Mouse (Mus musculus) ES-E14 (cell line): ENCODE results near the gene Lims1. TPM values are rescaled to one million over a fixed set of nuclear protein-coding genes. Genes with fewer than 3 reads are reported as not detected.

Source experiments
- DNase-seq: peaks from one replicate; pipeline ENCODE4 v3.0.0-alpha.2; 2013; ENCODE audit warnings: low read depth, low spot score
- H3K27ac ChIP-seq: 2 replicates; pipeline ENCODE4 v1.5.1; 2012; ENCODE audit warnings: low read depth, mild to moderate bottlenecking, low read length, moderate library complexity, mixed read lengths; ENCODE audit not compliant: poor library complexity, insufficient read depth, severe bottlenecking
- H3K36me3 ChIP-seq: 2 replicates; pipeline ENCODE4 v1.6.1; 2012; ENCODE audit warnings: mild to moderate bottlenecking, low read length, moderate library complexity, mixed read lengths; ENCODE audit not compliant: control insufficient read depth, poor library complexity, insufficient read depth, severe bottlenecking
- H3K4me1 ChIP-seq, 2 experiments: fragments of 150-350 bp in 1 of 2; sonication (generic) in 1 of 2; 2 replicates each; pipeline ENCODE4 v1.6.1; 2012; ENCODE audit warnings: low read length in 2 of 2, mild to moderate bottlenecking in 1 of 2, mixed read lengths in 1 of 2; ENCODE audit not compliant: control insufficient read depth in 2 of 2, insufficient read depth in 2 of 2, poor library complexity in 1 of 2
- H3K4me3 ChIP-seq, 2 experiments: fragments of 150-350 bp in 1 of 2; sonication (generic) in 1 of 2; 2 replicates each; pipeline ENCODE4 v1.5.1; 2012; ENCODE audit warnings: low read length in 2 of 2, low read depth in 1 of 2, mild to moderate bottlenecking in 1 of 2, mixed read lengths in 1 of 2; ENCODE audit not compliant: insufficient read depth in 1 of 2, poor library complexity in 1 of 2, severe bottlenecking in 1 of 2
- H3K9ac ChIP-seq: 2 replicates; pipeline ENCODE4 v1.6.1; 2012; ENCODE audit warnings: low read depth, mild to moderate bottlenecking, low read length, mixed read lengths; ENCODE audit not compliant: poor library complexity, insufficient read depth, severe bottlenecking
- H3K9me3 ChIP-seq: fragments of 150-350 bp; sonication (generic); 2 replicates; pipeline ENCODE4 v1.6.1; 2012; ENCODE audit warnings: low read depth, mild to moderate bottlenecking, low read length; ENCODE audit not compliant: control insufficient read depth, insufficient read depth
- CHD2 ChIP-seq: IDR thresholded peaks from 2 replicates; pipeline ENCODE4 v1.6.1; 2014; ENCODE audit warnings: mild to moderate bottlenecking, low read depth, low read length, inconsistent platforms
- HCFC1 ChIP-seq: IDR thresholded peaks from 2 replicates; pipeline ENCODE4 v1.6.1; 2012; ENCODE audit warnings: low read length, inconsistent platforms, borderline replicate concordance; ENCODE audit not compliant: insufficient read depth
- MAFK ChIP-seq: IDR thresholded peaks from 2 replicates; pipeline ENCODE4 v1.6.1; 2014; ENCODE audit warnings: mild to moderate bottlenecking, low read depth, low read length, inconsistent platforms; ENCODE audit not compliant: insufficient read depth
- ZC3H11A ChIP-seq: IDR thresholded peaks from 2 replicates; pipeline ENCODE4 v1.6.1; 2012; ENCODE audit warnings: low read depth, mild to moderate bottlenecking, inconsistent platforms, low read length, borderline replicate concordance
- ZNF384 ChIP-seq: IDR thresholded peaks from 2 replicates; pipeline ENCODE4 v1.6.1; 2012; ENCODE audit warnings: low read depth, low read length, inconsistent platforms
- in situ Hi-C, 2 experiments: fragments of 600-800 bp; cut with MboI; formaldehyde crosslinking; loops; one replicate each; pipeline ENCODE4 v1.15.1; 2025; ENCODE audit warnings: low sequenced_read_pairs in 2 of 2, inconsistent platforms in 1 of 2; ENCODE audit not compliant: unreplicated experiment in 2 of 2
- total RNA-seq: library from RNA; depleted of rRNA; stranded (reverse); fragments of 300-350 nt; gene quantifications from 2 replicates; pipeline ENCODE4 v1.2.3, GENCODE M21; 2012

Lims1 gene
- total RNA-seq, 1 experiment = 51.0 TPM

DNA sequence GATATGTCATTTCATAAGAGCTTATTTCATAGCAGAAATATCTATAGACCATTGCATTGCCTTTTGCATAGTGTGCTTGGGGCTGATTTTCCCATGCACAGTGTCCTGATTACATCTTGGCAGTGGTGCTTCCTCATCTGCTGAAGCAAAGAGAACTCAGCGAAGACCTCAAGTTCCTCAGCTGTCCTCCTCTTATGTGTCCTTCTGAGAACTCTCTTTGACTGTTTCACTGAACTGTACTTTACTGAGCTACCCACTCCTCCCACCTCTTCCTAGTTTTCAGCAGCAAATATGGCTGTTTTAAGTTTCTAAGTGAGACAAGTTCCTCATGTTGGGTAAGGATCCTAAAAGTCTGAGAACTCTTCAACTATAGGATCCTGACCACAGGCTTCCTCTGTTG is 58.6 kb downstream of the Lims1 start:
- TF ChIP-seq HCFC1 (no peak), MAFK (no peak), ZNF384 (no peak), CHD2 (no peak), ZC3H11A (no peak)
- Histone ChIP-seq H3K9me3 (no peaks in the 10 kb centered on the region), H3K36me3 (no peaks in the 10 kb centered on the region), H3K4me3 (no peak overlapping the region), H3K9ac (no peak overlapping the region), H3K27ac (no peak overlapping the region), H3K4me1 (no peaks in the 10 kb centered on the region)
- in situ Hi-C loops = no loop called here
- no peak for DNase-seq

DNA sequence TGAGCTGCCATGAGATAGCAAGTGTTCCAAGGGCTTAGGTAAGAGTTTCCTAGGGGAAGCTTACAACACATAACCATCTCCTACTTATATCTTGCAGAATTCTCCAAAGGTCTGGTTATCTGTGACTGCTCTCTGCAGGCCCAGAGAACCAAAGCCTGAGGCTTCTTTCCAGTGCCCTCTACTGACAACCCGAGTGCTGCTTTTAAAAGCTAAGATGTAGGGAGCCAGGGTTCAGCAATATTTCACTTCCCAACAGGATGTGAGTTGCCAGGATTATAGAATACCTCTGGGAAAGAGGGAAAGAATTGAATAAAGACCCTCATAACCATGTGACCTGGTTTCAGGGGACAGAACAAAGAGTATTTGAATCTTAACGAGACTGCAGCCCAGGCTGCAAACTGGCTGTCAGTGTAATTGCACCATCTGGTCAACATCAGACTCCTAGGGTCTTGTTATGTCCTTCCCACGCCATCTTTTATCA is 59.4 kb downstream of the Lims1 start:
- H3K9me3 ChIP-seq = no peaks in the 10 kb centered on the region
- H3K36me3 ChIP-seq = no peaks in the 10 kb centered on the region
- DNase-seq = no peak
- no peaks in the 10 kb centered on the region for H3K4me1 ChIP-seq
- no peak overlapping the region for H3K4me3 ChIP-seq
- H3K9ac ChIP-seq = no peak overlapping the region
- H3K27ac ChIP-seq = no peak overlapping the region
- TF ChIP-seq MAFK (no peak), CHD2 (no peak), HCFC1 (no peak), ZC3H11A (no peak), ZNF384 (no peak)
- in situ Hi-C loops = no loop called here

GRCm38 (mm10) chr10:58383282-58383681 is 60.0 kb downstream of the Lims1 start:
- DNase-seq = no peak
- H3K4me3 ChIP-seq = no peak overlapping the region
- H3K36me3 ChIP-seq = no peaks in the 10 kb centered on the region
- H3K4me1 ChIP-seq = no peaks in the 10 kb centered on the region
- H3K9ac ChIP-seq = no peak overlapping the region
- no peaks in the 10 kb centered on the region for H3K9me3 ChIP-seq
- TF ChIP-seq CHD2 = no peak
- TF ChIP-seq HCFC1 = no peak
- TF ChIP-seq MAFK = no peak
- TF ChIP-seq ZNF384 = no peak
- TF ChIP-seq ZC3H11A = no peak
- no peak overlapping the region for H3K27ac ChIP-seq
- in situ Hi-C loops = no loop called here

- TF ChIP-seq ZNF384 (no peak), ZC3H11A (no peak), MAFK (no peak), CHD2 (no peak), HCFC1 (no peak)
- Histone ChIP-seq H3K9me3 (no peaks in the 10 kb centered on the region), H3K4me3 (no peak overlapping the region), H3K36me3 (no peaks in the 10 kb centered on the region), H3K4me1 (no peaks in the 10 kb centered on the region), H3K27ac (no peak overlapping the region), H3K9ac (no peak overlapping the region)
- DNase-seq = no peak
- in situ Hi-C loops = no loop called here
These were observed 60.5 kb downstream of the Lims1 start for GRCm38 (mm10) chr10:58383761-58384160.

GRCm38 (mm10) chr10:58385629-58386028 is 62.4 kb downstream of the Lims1 start:
- H3K27ac ChIP-seq = no peak overlapping the region
- H3K4me1 ChIP-seq = no peaks in the 10 kb centered on the region
- no peak overlapping the region for H3K9ac ChIP-seq
- no peaks in the 10 kb centered on the region for H3K36me3 ChIP-seq
- no peak for TF ChIP-seq ZC3H11A
- TF ChIP-seq ZNF384 = no peak
- TF ChIP-seq HCFC1 = no peak
- no peak for TF ChIP-seq CHD2
- no peak for TF ChIP-seq MAFK
- no peak overlapping the region for H3K4me3 ChIP-seq
- in situ Hi-C loops = no loop called here
- DNase-seq = no peak
- H3K9me3 ChIP-seq = no peaks in the 10 kb centered on the region
